8 mouse cellular contexts compared by ENCODE assay signal in genomic region chr1:23762136-23762687, GRCm38 (mm10). TPM values are rescaled to one million over a fixed set of nuclear protein-coding genes. Genes with fewer than 3 reads are reported as not detected.
DNase-seq lines count a peak whose midpoint lies in the region.

No protein-coding gene starts in this region.

- peaks cover 36% of the 10 kb centered on the region for H3K4me1 ChIP-seq in forebrain, embryonic 10.5 days

- peaks cover 69% of the 10 kb centered on the region for H3K27me3 ChIP-seq in forebrain, embryonic 10.5 days (ENCODE audit: poor library complexity, severe bottlenecking)

- H3K9me3 ChIP-seq in forebrain, embryonic 10.5 days = no peaks in the 10 kb centered on the region

- WGBS in forebrain, embryonic 10.5 days = under 1% methylated on average over 45 of the region's 45 CpGs

- H3K36me3 ChIP-seq in forebrain, embryonic 10.5 days (replicated peaks) = no peaks in the 10 kb centered on the region

- H3K4me3 ChIP-seq in forebrain, embryonic 10.5 days = peak overlapping the region; percentile 68

- H3K27ac ChIP-seq in forebrain, embryonic 10.5 days = peak overlapping the region; percentile 54

- DNase-seq in adrenal gland, adult (ENCODE audit: inconsistent age in 2 of 2, low spot score in 1 of 2) = peak; percentile 24 to 74
- no peak for DNase-seq in adrenal gland, adult 8-10 months
- peak; percentile 17 for DNase-seq in brain, adult 2 months (ENCODE audit: low read depth, low spot score)
- peak; percentile 53 for DNase-seq in forebrain, embryonic 10.5 days (ENCODE audit: extremely low spot score, low spot score)
- DNase-seq in heart, postnatal 4 days = peak; percentile 28
- peak; percentile 22 for DNase-seq in layer of hippocampus, adult 9-11 months
- DNase-seq in lung, postnatal 14 days = peak; percentile 15
- DNase-seq in right cerebral cortex, postnatal 25 days = peak; percentile 36

RNA-seq across cellular contexts. Expression of gene B3gat2, which starts 0.7 kb away (rescaled TPM):
- not detected for total RNA-seq in adrenal gland, adult 8-10 months (2022)
- 0.55 and 0.77 TPM in 2 replicates for polyA plus RNA-seq in forebrain, embryonic 10.5 days (2016; fragmentation: Nextera tagmentation; extraction: Ambion mirVana)
- not detected for total RNA-seq in heart, postnatal 4 days (2021)
